Mouse (Mus musculus) spleen, adult 2 months (tissue): Measurements from ENCODE around the gene Ppp1r35.

Source experiments
- CTCF ChIP-seq: fragments of 200-500 bp; IDR thresholded peaks from 2 replicates; pipeline ENCODE4 v1.5.1; 2011; ENCODE audit warnings: mild to moderate bottlenecking, inconsistent platforms; ENCODE audit not compliant: insufficient read depth, insufficient read length, insufficient replicate concordance; ENCODE audit errors: extremely low read depth
- POLR2A ChIP-seq: fragments of 200-500 bp; IDR thresholded peaks from 2 replicates; pipeline ENCODE4 v1.6.1; 2011; ENCODE audit warnings: low read depth, low read length, inconsistent platforms

GRCm38 (mm10) chr5:137825971-137826370, 47.3 kb downstream of the Ppp1r35 start:
- TF ChIP-seq POLR2A (no peak), CTCF (no peak)
